Mouse (Mus musculus) hindbrain, embryonic 16.5 days (tissue): ENCODE measurements at regions not wholly inside any gene's neighbourhood (a gene's known extent, or its start where the extent isn't known, plus 50 kb on each side); places are given as distances from the start of the nearest gene placed in this dataset.
A peak's percentile ranks its signal among the peaks of the same experiment; 100 is the strongest.

Source experiments
- ATAC-seq: fragments of 200-750 bp; cut with Nextera tagmentation; 2 replicates; pipeline ENCODE4 v1.8.0; 2017; ENCODE audit warnings: moderate TSS enrichment, moderate library complexity
- H3K27ac ChIP-seq: fragments of 300-500 bp; sonication (generic); 2 replicates; pipeline ENCODE4 v1.5.1; 2014; ENCODE audit warnings: low read depth, mild to moderate bottlenecking, control low read depth, low read length, moderate library complexity
- H3K27me3 ChIP-seq: fragments of 300-500 bp; sonication (generic); replicated peaks from 2 replicates; pipeline ENCODE4 v1.6.1; 2014; ENCODE audit warnings: low read length; ENCODE audit not compliant: control insufficient read depth, insufficient read depth
- H3K36me3 ChIP-seq: fragments of 300-500 bp; sonication (generic); 2 replicates; pipeline ENCODE4 v1.6.1; 2014; ENCODE audit warnings: mild to moderate bottlenecking, low read length, moderate library complexity, mixed read lengths; ENCODE audit not compliant: control insufficient read depth, insufficient read depth
- H3K4me1 ChIP-seq: fragments of 300-500 bp; sonication (generic); 2 replicates; pipeline ENCODE4 v1.6.1; 2014; ENCODE audit warnings: low read depth, low read length; ENCODE audit not compliant: control insufficient read depth, insufficient read depth
- H3K4me2 ChIP-seq: fragments of 300-500 bp; sonication (generic); 2 replicates; pipeline ENCODE4 v1.6.1; 2014; ENCODE audit warnings: mild to moderate bottlenecking, low read length, control low read depth, moderate library complexity
- H3K4me3 ChIP-seq: fragments of 300-500 bp; sonication (generic); 2 replicates; pipeline ENCODE4 v1.5.1; 2014; ENCODE audit warnings: mild to moderate bottlenecking, low read length, control low read depth, moderate library complexity
- H3K9ac ChIP-seq: fragments of 300-500 bp; sonication (generic); 2 replicates; pipeline ENCODE4 v1.6.1; 2014; ENCODE audit warnings: low read depth, mild to moderate bottlenecking, control low read depth, low read length, moderate library complexity
- H3K9me3 ChIP-seq: fragments of 300-500 bp; sonication (generic); 2 replicates; pipeline ENCODE4 v1.6.1; 2014; ENCODE audit warnings: mild to moderate bottlenecking, low read length, moderate library complexity; ENCODE audit not compliant: control insufficient read depth
- WGBS: fragments of 180-500 bp; shearing (Covaris S2); extraction: QIAGEN DNeasy Blood & Tissue Kit; methylation state at CpG from one replicate; pipeline ENCODE4 v1.1.7; 2014; 5-methylcytosine and 5-hydroxymethylcytosine counted together

DNA sequence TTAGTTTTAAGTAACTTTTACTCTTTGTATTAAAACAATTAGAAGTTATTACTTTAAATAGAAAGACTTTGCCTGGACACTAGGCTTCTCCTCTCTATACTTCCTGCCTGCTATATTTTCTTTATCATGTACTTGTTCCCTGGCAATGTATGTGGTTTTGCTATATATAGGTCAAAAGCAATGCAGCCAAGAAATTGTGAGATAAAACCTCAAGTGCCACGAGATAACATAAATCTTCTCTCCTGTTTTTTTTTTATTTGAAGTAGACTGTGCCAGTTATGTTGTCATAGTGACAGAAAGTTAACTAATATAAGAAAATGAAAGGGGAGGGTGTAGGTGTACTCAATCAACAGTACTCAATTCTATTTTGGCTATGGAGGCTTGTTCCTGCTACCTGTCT lies 258.4 kb downstream of the Dmrta1 start:
- no peak overlapping the region for H3K4me2 ChIP-seq
- H3K36me3 ChIP-seq = no peaks in the 10 kb centered on the region
- no peak overlapping the region for H3K4me3 ChIP-seq
- no peaks in the 10 kb centered on the region for H3K4me1 ChIP-seq
- H3K9me3 ChIP-seq = no peaks in the 10 kb centered on the region
- no peak for ATAC-seq
- no peak overlapping the region for H3K27ac ChIP-seq
- H3K9ac ChIP-seq = no peak overlapping the region
- 81% methylated on average over 1 of the region's 1 CpGs for WGBS
- H3K27me3 ChIP-seq = no peaks in the 10 kb centered on the region

DNA sequence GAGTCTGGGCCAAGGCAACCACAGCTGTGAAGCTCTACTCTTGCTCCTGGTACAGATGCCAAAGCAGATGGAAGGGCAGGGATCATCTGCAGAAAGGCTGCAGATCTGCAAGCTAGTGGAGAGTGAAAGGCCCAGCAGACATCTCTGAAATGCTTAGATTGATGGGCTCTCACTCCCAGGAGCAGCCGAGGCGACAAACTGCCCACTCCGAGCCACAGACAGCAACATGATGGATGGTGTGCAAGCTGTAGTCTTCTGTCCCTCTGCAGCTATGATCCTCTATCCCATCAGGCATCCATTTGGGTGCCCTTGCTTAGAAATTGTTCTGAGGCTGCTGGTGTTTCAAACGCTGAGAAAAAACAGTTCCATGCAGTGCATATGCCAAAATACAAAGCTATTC lies 262.1 kb downstream of the Dmrta1 start:
- 38% methylated on average over 4 of the region's 4 CpGs for WGBS
- H3K9ac ChIP-seq = no peak overlapping the region
- H3K4me1 ChIP-seq = no peaks in the 10 kb centered on the region
- H3K36me3 ChIP-seq = no peaks in the 10 kb centered on the region
- H3K4me2 ChIP-seq = no peak overlapping the region
- no peak overlapping the region for H3K4me3 ChIP-seq
- no peak overlapping the region for H3K27ac ChIP-seq
- peak; percentile 75 for ATAC-seq
- H3K27me3 ChIP-seq = no peaks in the 10 kb centered on the region
- no peaks in the 10 kb centered on the region for H3K9me3 ChIP-seq

DNA sequence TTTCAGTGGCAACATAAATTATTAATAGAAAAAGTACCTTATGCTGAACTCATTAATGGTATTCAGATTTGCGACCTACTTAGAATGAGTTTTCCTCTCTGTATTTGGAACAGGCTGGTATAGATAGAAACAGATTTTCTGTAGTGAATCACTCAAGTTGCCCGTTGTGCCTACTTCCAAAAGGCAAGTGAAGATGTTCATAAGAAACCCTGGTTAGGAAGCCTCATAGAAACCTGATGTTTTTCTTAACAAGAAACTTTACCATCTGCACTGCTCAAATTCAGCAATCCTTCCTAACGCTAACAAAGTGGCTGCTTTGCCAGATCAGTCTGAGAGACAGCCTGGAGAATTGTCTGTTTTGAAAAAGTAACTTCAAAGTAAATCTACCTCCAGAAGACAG lies 242.5 kb upstream of the Zfp352 start:
- no peak for ATAC-seq
- Histone ChIP-seq H3K27me3 (no peaks in the 10 kb centered on the region), H3K9me3 (no peaks in the 10 kb centered on the region), H3K36me3 (no peaks in the 10 kb centered on the region), H3K4me3 (no peak overlapping the region), H3K9ac (no peak overlapping the region), H3K4me1 (no peaks in the 10 kb centered on the region), H3K27ac (no peak overlapping the region), H3K4me2 (no peak overlapping the region)
- WGBS = 94% methylated on average over 3 of the region's 3 CpGs

DNA sequence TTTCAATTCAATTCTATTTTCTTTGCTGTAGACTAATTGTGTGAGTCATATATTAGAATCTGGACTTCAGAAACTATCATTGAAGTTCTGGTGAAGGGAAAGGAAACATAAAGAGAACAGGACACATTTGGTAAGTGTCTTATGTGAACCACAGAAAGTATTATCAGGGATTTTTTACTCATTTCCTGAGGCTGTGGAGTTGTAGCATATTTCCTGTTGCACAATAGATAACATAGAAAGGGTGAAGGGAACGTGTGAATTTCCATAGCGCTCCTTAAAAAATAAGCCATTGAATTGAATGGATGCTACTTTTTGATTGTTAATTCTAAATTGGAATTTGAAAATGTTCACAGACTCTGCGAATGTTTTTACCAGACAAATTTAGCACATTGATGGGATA lies 215.2 kb upstream of the Zfp352 start:
- Histone ChIP-seq H3K9ac (no peak overlapping the region), H3K36me3 (no peaks in the 10 kb centered on the region), H3K27me3 (no peaks in the 10 kb centered on the region), H3K4me3 (no peak overlapping the region), H3K9me3 (no peaks in the 10 kb centered on the region), H3K4me1 (no peaks in the 10 kb centered on the region), H3K4me2 (no peak overlapping the region), H3K27ac (no peak overlapping the region)
- 86% methylated on average over 3 of the region's 3 CpGs for WGBS
- ATAC-seq = no peak

DNA sequence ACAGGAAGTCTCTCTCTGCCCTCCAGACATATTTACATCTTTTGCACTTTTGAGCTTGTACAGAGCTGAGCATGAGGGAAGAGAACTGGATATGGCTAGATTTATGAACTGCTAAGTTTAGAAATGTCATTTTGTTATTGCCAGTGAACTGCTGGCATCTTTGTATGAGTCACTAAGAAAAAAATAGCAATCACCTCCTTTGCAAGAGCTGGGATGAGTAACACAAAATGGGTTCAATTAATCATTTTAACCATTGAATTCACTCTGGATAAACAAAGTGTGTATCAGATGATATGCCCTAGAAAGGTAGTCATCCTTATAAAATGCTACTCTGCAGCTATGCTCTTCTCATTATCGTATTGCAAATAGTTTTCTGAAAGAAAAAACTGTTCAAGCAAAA lies 214.7 kb upstream of the Zfp352 start:
- no peaks in the 10 kb centered on the region for H3K27me3 ChIP-seq
- no peak overlapping the region for H3K9ac ChIP-seq
- H3K27ac ChIP-seq = no peak overlapping the region
- H3K4me1 ChIP-seq = no peaks in the 10 kb centered on the region
- 88% methylated on average over 1 of the region's 1 CpGs for WGBS
- no peaks in the 10 kb centered on the region for H3K9me3 ChIP-seq
- no peak overlapping the region for H3K4me2 ChIP-seq
- ATAC-seq = peak; percentile 71; the same call in 1 of the 2 replicates
- no peak overlapping the region for H3K4me3 ChIP-seq
- H3K36me3 ChIP-seq = no peaks in the 10 kb centered on the region

DNA sequence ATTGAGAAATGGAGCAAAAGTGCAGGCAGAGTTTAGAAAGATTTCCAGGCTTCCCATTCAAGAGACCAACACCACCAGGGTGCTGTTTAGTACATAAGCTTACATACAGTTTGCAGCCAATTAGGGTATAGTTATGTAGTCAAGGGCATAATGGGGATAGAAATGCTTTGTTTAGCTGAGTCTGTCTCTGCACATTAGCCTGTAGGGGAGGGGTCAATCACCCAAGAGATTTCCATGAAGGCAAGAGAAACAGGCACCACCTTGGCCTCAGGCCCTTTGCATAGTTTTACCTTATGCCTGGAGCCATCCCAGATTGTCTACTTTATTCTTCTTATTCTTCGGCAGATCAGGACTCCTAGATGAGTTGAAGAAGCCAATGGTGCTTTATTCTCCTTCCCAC lies 205.9 kb upstream of the Zfp352 start:
- 94% methylated on average over 1 of the region's 1 CpGs for WGBS
- no peaks in the 10 kb centered on the region for H3K9me3 ChIP-seq
- no peak overlapping the region for H3K27ac ChIP-seq
- no peaks in the 10 kb centered on the region for H3K4me1 ChIP-seq
- H3K4me2 ChIP-seq = no peak overlapping the region
- no peaks in the 10 kb centered on the region for H3K36me3 ChIP-seq
- ATAC-seq = no peak
- H3K4me3 ChIP-seq = no peak overlapping the region
- no peaks in the 10 kb centered on the region for H3K27me3 ChIP-seq
- H3K9ac ChIP-seq = no peak overlapping the region

DNA sequence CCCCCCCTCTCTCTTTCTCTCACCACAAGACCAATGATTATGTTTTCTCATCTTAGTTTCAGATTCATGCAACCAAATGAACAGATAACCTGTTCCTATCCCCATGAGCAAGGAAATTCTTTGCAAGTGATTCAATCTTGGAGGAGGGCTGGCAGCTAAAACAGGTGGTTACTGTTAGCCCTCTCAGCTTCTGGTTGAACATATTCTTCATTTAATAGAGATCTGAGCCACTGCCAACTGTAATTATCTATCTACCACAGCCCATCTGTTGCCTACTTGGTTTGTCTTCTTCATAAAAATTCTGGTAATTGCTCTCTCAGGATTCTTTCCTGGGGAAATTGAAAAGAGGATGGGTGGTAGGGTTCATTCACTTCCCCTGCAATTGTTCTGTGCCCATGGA lies 204.4 kb upstream of the Zfp352 start:
- ATAC-seq = no peak
- Histone ChIP-seq H3K9me3 (no peaks in the 10 kb centered on the region), H3K27ac (no peak overlapping the region), H3K4me2 (no peak overlapping the region), H3K9ac (no peak overlapping the region), H3K4me1 (no peaks in the 10 kb centered on the region), H3K4me3 (no peak overlapping the region), H3K36me3 (no peaks in the 10 kb centered on the region), H3K27me3 (no peaks in the 10 kb centered on the region)
